Mouse (Mus musculus) v-Abl transformed pro-B cells (cell line): ENCODE results near the gene Trim7.
"Not testable (repeated sequence)": the region's sequence is repeated elsewhere in the genome, so short reads cannot be mapped to it uniquely, and the experiment has no call there.

Experiments used
- in situ Hi-C, 2 experiments: fragments of 400-800 bp; cut with MboI; formaldehyde crosslinking; loops; one replicate each; pipeline ENCODE4 v1.15.1; 2025; ENCODE audit not compliant: unreplicated experiment in 2 of 2

Trim7 gene

GRCm38 (mm10) chr11:48843202-48843601 lies 17.3 kb downstream of the Trim7 start:
- in situ Hi-C loops = no loop called here

GRCm38 (mm10) chr11:48844309-48844708 lies 18.4 kb downstream of the Trim7 start:
- in situ Hi-C loops = no loop called here

- in situ Hi-C loops = no loop called here
Observed at GRCm38 (mm10) chr11:48845244-48845815, 19.4 kb downstream of the Trim7 start.

GRCm38 (mm10) chr11:48846362-48846761 lies 20.4 kb downstream of the Trim7 start:
- in situ Hi-C loops = not testable (repeated sequence)

- in situ Hi-C loops = no loop called here
Observed at GRCm38 (mm10) chr11:48846881-48847280, 20.9 kb downstream of the Trim7 start.

GRCm38 (mm10) chr11:48850240-48850639 lies 24.3 kb downstream of the Trim7 start:
- in situ Hi-C loops = loop anchor here in 1 of 2 experiments (25.0 kb wide), 1 partner anchor 562 kb away; the partner anchor contains the start of gene Olfr1389

- in situ Hi-C loops = loop anchor here in 1 of 2 experiments (25.0 kb wide), 1 partner anchor 561 kb away; the partner anchor contains the start of gene Olfr1389
Observed at GRCm38 (mm10) chr11:48851270-48851995, 25.5 kb downstream of the Trim7 start.

- in situ Hi-C loops = loop anchor here in 1 of 2 experiments (25.0 kb wide), 1 partner anchor 560 kb away; the partner anchor contains the start of gene Olfr1389
Observed at GRCm38 (mm10) chr11:48852190-48852589, 26.2 kb downstream of the Trim7 start.

- in situ Hi-C loops = loop anchor here in 1 of 2 experiments (25.0 kb wide), 1 partner anchor 559 kb away; the partner anchor contains the start of gene Olfr1389
Observed at GRCm38 (mm10) chr11:48852624-48853473, 26.9 kb downstream of the Trim7 start.

GRCm38 (mm10) chr11:48853474-48854180 lies 27.7 kb downstream of the Trim7 start:
- in situ Hi-C loops = loop anchor here in 1 of 2 experiments (25.0 kb wide), 1 partner anchor 559 kb away; the partner anchor contains the start of gene Olfr1389

- in situ Hi-C loops = loop anchor here (5.0 to 25.0 kb wide), 3 partner anchors 37 to 553 kb away; partner anchors contain the start of gene Olfr1389 (in 1 of the 2)
Observed at GRCm38 (mm10) chr11:48859014-48859413, 33.1 kb downstream of the Trim7 start.

- in situ Hi-C loops = loop anchor here (10.0 to 25.0 kb wide), 2 partner anchors 402 to 549 kb away; partner anchors contain the start of gene Olfr1389 (in 1 of the 2)
Observed at GRCm38 (mm10) chr11:48862784-48863319, 36.9 kb downstream of the Trim7 start.

- in situ Hi-C loops = loop anchor here (10.0 to 25.0 kb wide), 2 partner anchors 401 to 548 kb away; partner anchors contain the start of gene Olfr1389 (in 1 of the 2)
Observed at GRCm38 (mm10) chr11:48863808-48864207, 37.9 kb downstream of the Trim7 start.

- in situ Hi-C loops = loop anchor here (10.0 to 25.0 kb wide), 2 partner anchors 398 to 546 kb away; partner anchors contain the start of gene Olfr1389 (in 1 of the 2)
Observed at GRCm38 (mm10) chr11:48866481-48866880, 40.5 kb downstream of the Trim7 start.

GRCm38 (mm10) chr11:48869380-48870110 lies 43.6 kb downstream of the Trim7 start:
- in situ Hi-C loops = loop anchor here (5.0 to 25.0 kb wide), 4 partner anchors 228 to 543 kb away; partner anchors contain the start of gene Olfr1389 (in 1 of the 2)

GRCm38 (mm10) chr11:48870781-48871180 lies 44.8 kb downstream of the Trim7 start:
- in situ Hi-C loops = loop anchor here (5.0 to 25.0 kb wide), 3 partner anchors 227 to 542 kb away; partner anchors contain the start of gene Olfr1389 (in 1 of the 2)

- in situ Hi-C loops = loop anchor here (5.0 to 25.0 kb wide), 3 partner anchors 226 to 541 kb away; partner anchors contain the start of gene Olfr1389 (in 1 of the 2)
Observed at GRCm38 (mm10) chr11:48871201-48871772, 45.3 kb downstream of the Trim7 start, which contains the start of gene Irgm1. Gene Irgm1 (minus strand): TSS chr11:48871683.
